Mouse (Mus musculus): Measurements from ENCODE around the gene Cd37. TPM values are rescaled to one million over a fixed set of nuclear protein-coding genes. Genes with fewer than 3 reads are reported as not detected.

The Cd37 gene
- total and polyA plus RNA-seq, 2 experiments from 2014 or later: 1.5 to 1.7 TPM

- no peak for ATAC-seq (ENCODE audit: low FRiP score)
- H3K9me3 ChIP-seq (ENCODE audit: low read length): no peaks in the 10 kb centered on the region
- WGBS: 58% methylated on average over 9 of the region's 10 CpGs
- H3K4me3 ChIP-seq (ENCODE audit: low read depth, low read length): no peak overlapping the region
- no peak overlapping the region for H3K9ac ChIP-seq (replicated peaks; ENCODE audit: low read length, poor library complexity, severe bottlenecking)
- DNase-seq (ENCODE audit: low spot score): no peak
- H3K4me2 ChIP-seq (ENCODE audit: low read depth, low read length, poor library complexity, severe bottlenecking): no peak overlapping the region
- TF ChIP-seq CTCF (IDR thresholded peaks at IDR 0.05): no peak
- no peaks in the 10 kb centered on the region for H3K36me3 ChIP-seq (ENCODE audit: insufficient read depth, low read length)
- H3K4me1 ChIP-seq (ENCODE audit: insufficient read depth, low read length): no peaks in the 10 kb centered on the region
- H3K27me3 ChIP-seq (ENCODE audit: insufficient read depth, low read length): no peaks in the 10 kb centered on the region
- no peak overlapping the region for H3K27ac ChIP-seq (ENCODE audit: low read depth, low read length)
These were observed 36.3 kb downstream of the Cd37 start for GRCm38 (mm10) chr7:45202654-45203053.

- H3K27ac ChIP-seq (ENCODE audit: low read depth, low read length): no peak overlapping the region
- H3K27me3 ChIP-seq (ENCODE audit: insufficient read depth, low read length): no peaks in the 10 kb centered on the region
- no peak overlapping the region for H3K9ac ChIP-seq (replicated peaks; ENCODE audit: low read length, poor library complexity, severe bottlenecking)
- no peak for DNase-seq (ENCODE audit: low spot score)
- no peaks in the 10 kb centered on the region for H3K36me3 ChIP-seq (ENCODE audit: insufficient read depth, low read length)
- ATAC-seq (ENCODE audit: low FRiP score): no peak
- H3K4me3 ChIP-seq (ENCODE audit: low read depth, low read length): no peak overlapping the region
- H3K4me1 ChIP-seq (ENCODE audit: insufficient read depth, low read length): no peaks in the 10 kb centered on the region
- H3K4me2 ChIP-seq (ENCODE audit: low read depth, low read length, poor library complexity, severe bottlenecking): no peak overlapping the region
- 83% methylated on average over 11 of the region's 11 CpGs for WGBS
- TF ChIP-seq CTCF (IDR thresholded peaks at IDR 0.05): no peak
- no peaks in the 10 kb centered on the region for H3K9me3 ChIP-seq (ENCODE audit: low read length)
These were observed 40.0 kb downstream of the Cd37 start for GRCm38 (mm10) chr7:45198961-45199360.

- Histone ChIP-seq H3K4me1 (ENCODE audit: insufficient read depth, low read length) (no peaks in the 10 kb centered on the region), H3K27me3 (ENCODE audit: insufficient read depth, low read length) (no peaks in the 10 kb centered on the region), H3K27ac (ENCODE audit: low read depth, low read length) (no peak overlapping the region), H3K4me3 (ENCODE audit: low read depth, low read length) (no peak overlapping the region), H3K36me3 (ENCODE audit: insufficient read depth, low read length) (no peaks in the 10 kb centered on the region), H3K9me3 (ENCODE audit: low read length) (no peaks in the 10 kb centered on the region), H3K9ac (replicated peaks; ENCODE audit: low read length, poor library complexity, severe bottlenecking) (no peak overlapping the region), H3K4me2 (ENCODE audit: low read depth, low read length, poor library complexity, severe bottlenecking) (no peak overlapping the region)
- DNase-seq (ENCODE audit: low spot score) (peak; percentile 88), ATAC-seq (ENCODE audit: low FRiP score) (peak; percentile 54; the same call in 1 of the 2 replicates)
- peak; percentile 95 for TF ChIP-seq CTCF (IDR thresholded peaks at IDR 0.05)
- 7% methylated on average over 5 of the region's 5 CpGs for WGBS
These were observed 40.5 kb downstream of the Cd37 start for GRCm38 (mm10) chr7:45198435-45198834.

GRCm38 (mm10) chr7:45196994-45197393, 41.9 kb downstream of the Cd37 start:
- Histone ChIP-seq H3K9ac (replicated peaks; ENCODE audit: low read length, poor library complexity, severe bottlenecking) (peak overlapping the region; percentile 24; the same call in 1 of the 2 replicates), H3K27me3 (ENCODE audit: insufficient read depth, low read length) (no peaks in the 10 kb centered on the region), H3K4me2 (ENCODE audit: low read depth, low read length, poor library complexity, severe bottlenecking) (no peak overlapping the region), H3K4me3 (ENCODE audit: low read depth, low read length) (no peak overlapping the region), H3K9me3 (ENCODE audit: low read length) (no peaks in the 10 kb centered on the region), H3K27ac (ENCODE audit: low read depth, low read length) (no peak overlapping the region), H3K36me3 (ENCODE audit: insufficient read depth, low read length) (no peaks in the 10 kb centered on the region), H3K4me1 (ENCODE audit: insufficient read depth, low read length) (no peaks in the 10 kb centered on the region)
- WGBS: 64% methylated on average over 5 of the region's 5 CpGs
- no peak for DNase-seq (ENCODE audit: low spot score)
- ATAC-seq (ENCODE audit: low FRiP score): no peak
- TF ChIP-seq CTCF (IDR thresholded peaks at IDR 0.05): no peak

- no peak for ATAC-seq (ENCODE audit: low FRiP score)
- Histone ChIP-seq H3K27ac (ENCODE audit: low read depth, low read length) (no peak overlapping the region), H3K9me3 (ENCODE audit: low read length) (no peaks in the 10 kb centered on the region), H3K4me2 (ENCODE audit: low read depth, low read length, poor library complexity, severe bottlenecking) (no peak overlapping the region), H3K9ac (replicated peaks; ENCODE audit: low read length, poor library complexity, severe bottlenecking) (no peak overlapping the region), H3K4me3 (ENCODE audit: low read depth, low read length) (no peak overlapping the region), H3K4me1 (ENCODE audit: insufficient read depth, low read length) (no peaks in the 10 kb centered on the region), H3K27me3 (ENCODE audit: insufficient read depth, low read length) (no peaks in the 10 kb centered on the region), H3K36me3 (ENCODE audit: insufficient read depth, low read length) (no peaks in the 10 kb centered on the region)
- TF ChIP-seq CTCF (IDR thresholded peaks at IDR 0.05): no peak
- DNase-seq (ENCODE audit: low spot score): no peak
- WGBS: 81% methylated on average over 4 of the region's 4 CpGs
These were observed 42.8 kb downstream of the Cd37 start for GRCm38 (mm10) chr7:45196176-45196535.

GRCm38 (mm10) chr7:45195341-45196175, 43.4 kb downstream of the Cd37 start:
- no peaks in the 10 kb centered on the region for H3K36me3 ChIP-seq (ENCODE audit: insufficient read depth, low read length)
- no peak for ATAC-seq (ENCODE audit: low FRiP score)
- 61% methylated on average over 13 of the region's 13 CpGs for WGBS
- no peak overlapping the region for H3K27ac ChIP-seq (ENCODE audit: low read depth, low read length)
- no peak overlapping the region for H3K9ac ChIP-seq (replicated peaks; ENCODE audit: low read length, poor library complexity, severe bottlenecking)
- no peaks in the 10 kb centered on the region for H3K4me1 ChIP-seq (ENCODE audit: insufficient read depth, low read length)
- no peak overlapping the region for H3K4me3 ChIP-seq (ENCODE audit: low read depth, low read length)
- TF ChIP-seq CTCF (IDR thresholded peaks at IDR 0.05): no peak
- no peak overlapping the region for H3K4me2 ChIP-seq (ENCODE audit: low read depth, low read length, poor library complexity, severe bottlenecking)
- DNase-seq (ENCODE audit: low spot score): no peak
- no peaks in the 10 kb centered on the region for H3K9me3 ChIP-seq (ENCODE audit: low read length)
- H3K27me3 ChIP-seq (ENCODE audit: insufficient read depth, low read length): no peaks in the 10 kb centered on the region
